Mouse (Mus musculus) hindbrain, postnatal 0 days (tissue): ENCODE results near the gene Znrd1as. TPM values are rescaled to one million over a fixed set of nuclear protein-coding genes. Genes with fewer than 3 reads are reported as not detected.

Experiments used
- ATAC-seq: fragments of 200-750 bp; cut with Nextera tagmentation; 2 replicates; pipeline ENCODE4 v1.8.0; 2017; ENCODE audit warnings: mild to moderate bottlenecking, moderate TSS enrichment, moderate library complexity
- DNase-seq: peaks from one replicate; pipeline ENCODE4 v3.0.0-alpha.2; 2015; ENCODE audit warnings: low spot score
- H3K27ac ChIP-seq: fragments of 300-500 bp; sonication (generic); 2 replicates; pipeline ENCODE4 v1.5.1; 2014; ENCODE audit warnings: mild to moderate bottlenecking
- H3K27me3 ChIP-seq: fragments of 300-500 bp; sonication (generic); 2 replicates; pipeline ENCODE4 v1.6.1; 2014; ENCODE audit warnings: low read length, mixed read lengths; ENCODE audit not compliant: insufficient read depth
- H3K36me3 ChIP-seq: fragments of 300-500 bp; sonication (generic); 2 replicates; pipeline ENCODE4 v1.6.1; 2014; ENCODE audit warnings: low read length, mixed read lengths; ENCODE audit not compliant: insufficient read depth
- H3K4me1 ChIP-seq: fragments of 300-500 bp; sonication (generic); 2 replicates; pipeline ENCODE4 v1.6.1; 2014; ENCODE audit warnings: antibody characterized with exemption, low read length, mixed read lengths; ENCODE audit not compliant: insufficient read depth
- H3K4me2 ChIP-seq: fragments of 300-500 bp; sonication (generic); 2 replicates; pipeline ENCODE4 v1.6.1; 2014; ENCODE audit warnings: low read depth, mild to moderate bottlenecking, low read length, moderate library complexity, mixed read lengths
- H3K4me3 ChIP-seq: fragments of 300-500 bp; sonication (generic); 2 replicates; pipeline ENCODE4 v1.5.1; 2014; ENCODE audit warnings: low read length
- H3K9ac ChIP-seq: fragments of 300-500 bp; sonication (generic); replicated peaks from 2 replicates; pipeline ENCODE4 v1.6.1; 2014; ENCODE audit warnings: mild to moderate bottlenecking, low read length, moderate library complexity, mixed read lengths
- H3K9me3 ChIP-seq: fragments of 300-500 bp; sonication (generic); 2 replicates; pipeline ENCODE4 v1.6.1; 2016; ENCODE audit warnings: low read length, mixed read lengths
- CTCF ChIP-seq: IDR thresholded peaks from 2 replicates; pipeline ENCODE4 v1.5.1; 2016; ENCODE audit warnings: antibody characterized with exemption, control low read depth, low read depth
- WGBS: fragments of 180-500 bp; shearing (Covaris S2); extraction: QIAGEN DNeasy Blood & Tissue Kit; methylation state at CpG from one replicate; pipeline ENCODE4 v1.1.7; 2014; 5-methylcytosine and 5-hydroxymethylcytosine counted together
- polyA plus RNA-seq: library from polyadenylated mRNA; unstranded; fragments of >200 nt; fragmentation: Nextera tagmentation; extraction: Ambion mirVana; gene quantifications from 2 replicates; pipeline ENCODE4 v1.2.1, GENCODE M21; 2015
- total RNA-seq: library from RNA; depleted of rRNA; stranded (reverse); fragments of >200 nt; gene quantifications from 2 replicates; pipeline ENCODE4 v1.2.3, GENCODE M21; 2014; rRNA removed

The Znrd1as gene
- 1.3 and 3.2 TPM in 2 replicates for total RNA-seq
- polyA plus RNA-seq, result 3.4 and 4.0 TPM in 2 replicates

- Histone ChIP-seq H3K4me2 (peak within 1 kb of the TSS; percentile 88), H3K4me1 (peaks cover 5% of the 10 kb centered on the region; the same call in 1 of the 2 replicates), H3K9me3 (no peaks in the 10 kb centered on the region), H3K36me3 (peaks cover 5% of the 10 kb centered on the region; the same call in 1 of the 2 replicates), H3K9ac (peak within 1 kb of the TSS; percentile 74), H3K27me3 (no peaks in the 10 kb centered on the region), H3K4me3 (peak within 1 kb of the TSS; percentile 67), H3K27ac (peak within 1 kb of the TSS; percentile 82)
- peak; percentile 98 for ATAC-seq
- DNase-seq, result peak; percentile 100
- WGBS, result under 1% methylated on average over 46 of the region's 46 CpGs
- TF ChIP-seq CTCF, result no peak
Observed at GRCm38 (mm10) chr17:36957999-36958743, at the start of gene Znrd1as, which contains the start of gene Znrd1. TSS of gene Znrd1as (plus strand) at chr17:36958592. TSS of gene Znrd1 (minus strand) at chr17:36958559.

- Histone ChIP-seq H3K9ac (no peak overlapping the region), H3K27ac (no peak overlapping the region), H3K9me3 (no peaks in the 10 kb centered on the region), H3K4me1 (no peaks in the 10 kb centered on the region), H3K4me2 (no peak overlapping the region), H3K4me3 (no peak overlapping the region), H3K36me3 (no peaks in the 10 kb centered on the region), H3K27me3 (no peaks in the 10 kb centered on the region)
- no peak for TF ChIP-seq CTCF
- 59% methylated on average over 4 of the region's 4 CpGs for WGBS
- DNase-seq (no peak), ATAC-seq (no peak)
Observed at GRCm38 (mm10) chr17:36909802-36910201, 48.6 kb upstream of the Znrd1as start.

- Histone ChIP-seq H3K4me1 (no peaks in the 10 kb centered on the region), H3K4me2 (no peak overlapping the region), H3K9me3 (no peaks in the 10 kb centered on the region), H3K27ac (no peak overlapping the region), H3K9ac (no peak overlapping the region), H3K4me3 (no peak overlapping the region), H3K27me3 (no peaks in the 10 kb centered on the region), H3K36me3 (no peaks in the 10 kb centered on the region)
- ATAC-seq, result no peak
- TF ChIP-seq CTCF, result no peak
- no peak for DNase-seq
- 66% methylated on average over 2 of the region's 2 CpGs for WGBS
Observed at GRCm38 (mm10) chr17:36912031-36912430, 46.4 kb upstream of the Znrd1as start.

GRCm38 (mm10) chr17:36914108-36914507 is 44.3 kb upstream of the Znrd1as start:
- peak; percentile 79 for TF ChIP-seq CTCF
- no peaks in the 10 kb centered on the region for H3K4me1 ChIP-seq

GRCm38 (mm10) chr17:36915076-36915475 is 43.3 kb upstream of the Znrd1as start:
- peak; percentile 81 for TF ChIP-seq CTCF
- H3K4me1 ChIP-seq, result no peaks in the 10 kb centered on the region
- no peaks in the 10 kb centered on the region for H3K36me3 ChIP-seq
- no peak overlapping the region for H3K4me3 ChIP-seq
- no peak overlapping the region for H3K27ac ChIP-seq
- WGBS, result 14% methylated on average over 9 of the region's 9 CpGs
- H3K4me2 ChIP-seq, result no peak overlapping the region
- DNase-seq (peak; percentile 66), ATAC-seq (no peak; the same call in 1 of the 2 replicates)
- H3K9me3 ChIP-seq, result no peaks in the 10 kb centered on the region
- H3K27me3 ChIP-seq, result no peaks in the 10 kb centered on the region
- no peak overlapping the region for H3K9ac ChIP-seq

More at GRCm38 (mm10) chr17:36914108-36914507, 44.3 kb upstream of the Znrd1as start:
- no peaks in the 10 kb centered on the region for H3K27me3 ChIP-seq
- 12% methylated on average over 2 of the region's 2 CpGs for WGBS
- no peak overlapping the region for H3K4me2 ChIP-seq
- DNase-seq, result peak; percentile 82
- H3K4me3 ChIP-seq, result no peak overlapping the region
- no peak overlapping the region for H3K27ac ChIP-seq
- ATAC-seq, result no peak
- H3K36me3 ChIP-seq, result no peaks in the 10 kb centered on the region
- no peaks in the 10 kb centered on the region for H3K9me3 ChIP-seq
- no peak overlapping the region for H3K9ac ChIP-seq

DNA sequence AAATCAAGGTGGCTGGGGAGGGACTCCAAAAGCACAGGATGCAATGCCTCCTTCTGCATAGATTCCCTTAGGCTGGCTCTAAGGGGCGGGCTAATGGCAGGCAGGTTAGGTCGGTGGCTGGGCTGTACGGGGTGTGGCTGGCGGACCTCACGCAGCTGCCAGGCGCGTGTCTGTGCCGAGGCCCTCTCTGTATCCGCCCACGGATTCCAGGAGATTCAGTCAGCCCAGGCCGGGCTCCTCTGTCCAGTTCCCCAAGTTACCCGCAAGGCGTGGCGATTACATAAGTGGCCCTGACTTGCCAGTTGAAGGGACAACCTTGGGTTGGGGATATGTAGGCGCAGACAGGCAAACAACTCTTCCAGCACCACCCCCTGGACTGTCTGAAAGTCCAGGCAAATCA is 38.2 kb upstream of the Znrd1as start:
- no peak overlapping the region for H3K4me2 ChIP-seq
- no peaks in the 10 kb centered on the region for H3K27me3 ChIP-seq
- no peak overlapping the region for H3K27ac ChIP-seq
- H3K4me3 ChIP-seq, result no peak overlapping the region
- H3K4me1 ChIP-seq, result no peaks in the 10 kb centered on the region
- no peaks in the 10 kb centered on the region for H3K9me3 ChIP-seq
- DNase-seq, result no peak
- WGBS, result 53% methylated on average over 15 of the region's 15 CpGs
- no peak overlapping the region for H3K9ac ChIP-seq
- ATAC-seq, result no peak
- H3K36me3 ChIP-seq, result no peaks in the 10 kb centered on the region
- TF ChIP-seq CTCF, result no peak

- Histone ChIP-seq H3K36me3 (no peaks in the 10 kb centered on the region), H3K27ac (no peak overlapping the region), H3K4me1 (no peaks in the 10 kb centered on the region), H3K4me3 (no peak overlapping the region), H3K9me3 (no peaks in the 10 kb centered on the region), H3K27me3 (no peaks in the 10 kb centered on the region), H3K9ac (no peak overlapping the region), H3K4me2 (no peak overlapping the region)
- DNase-seq, result no peak
- WGBS, result 87% methylated on average over 4 of the region's 4 CpGs
- ATAC-seq, result no peak
- no peak for TF ChIP-seq CTCF
Observed at GRCm38 (mm10) chr17:36922715-36923114, 35.7 kb upstream of the Znrd1as start.
